Mouse (Mus musculus): ENCODE results near the gene Usp22.

DNA sequence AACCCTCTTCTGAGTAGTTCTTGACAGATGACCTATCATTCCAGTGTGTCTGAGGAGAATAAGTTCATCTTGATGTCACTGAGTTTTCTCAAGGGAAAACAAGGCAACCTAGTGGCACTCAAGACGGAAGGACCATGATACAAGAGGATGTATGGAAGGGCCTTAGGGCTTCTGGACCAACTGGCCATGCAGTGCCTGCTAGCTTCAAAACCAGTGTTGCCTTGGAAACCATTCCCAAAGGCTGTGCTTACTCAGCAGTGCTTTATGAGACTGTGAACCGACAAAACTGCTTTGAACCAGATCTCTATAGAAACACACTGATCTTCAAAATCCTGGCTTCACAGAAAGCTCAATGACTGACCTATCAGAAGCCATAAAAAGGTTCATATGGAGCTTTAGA is 15.9 kb upstream of the Usp22 start:
- TF ChIP-seq CTCF (conservative IDR thresholded peaks at IDR 0.05; ENCODE audit: low read length), result no peak
- TF ChIP-seq NANOG (IDR thresholded peaks at IDR 0.05; ENCODE audit: borderline replicate concordance, low read length), result no peak

All from E14TG2a.4 (cell line).